Mouse (Mus musculus) kidney, embryonic 16.5 days (tissue): ENCODE data around the gene Tnn. TPM values are rescaled to one million over a fixed set of nuclear protein-coding genes. Genes with fewer than 3 reads are reported as not detected.

Experiments
- ATAC-seq: fragments of 200-750 bp; cut with Nextera tagmentation; 2 replicates; pipeline ENCODE4 v1.8.0; 2017; ENCODE audit warnings: moderate TSS enrichment; ENCODE audit not compliant: low FRiP score, low TSS enrichment
- H3K27ac ChIP-seq: fragments of 300-500 bp; sonication (generic); 2 replicates; pipeline ENCODE4 v1.5.1; 2014; ENCODE audit warnings: low read length
- H3K27me3 ChIP-seq: fragments of 300-500 bp; sonication (generic); 2 replicates; pipeline ENCODE4 v1.6.1; 2014; ENCODE audit warnings: low read length, control low read depth, mixed read lengths; ENCODE audit not compliant: insufficient read depth
- H3K36me3 ChIP-seq: fragments of 300-500 bp; sonication (generic); 2 replicates; pipeline ENCODE4 v1.6.1; 2014; ENCODE audit warnings: low read length, control low read depth, mixed read lengths; ENCODE audit not compliant: insufficient read depth
- H3K4me1 ChIP-seq: fragments of 300-500 bp; sonication (generic); 2 replicates; pipeline ENCODE4 v1.6.1; 2014; ENCODE audit warnings: low read length, control low read depth, mixed read lengths; ENCODE audit not compliant: insufficient read depth
- H3K4me2 ChIP-seq: fragments of 300-500 bp; sonication (generic); replicated peaks from 2 replicates; pipeline ENCODE4 v1.6.1; 2014; ENCODE audit warnings: low read depth, low read length
- H3K4me3 ChIP-seq: fragments of 300-500 bp; sonication (generic); 2 replicates; pipeline ENCODE4 v1.5.1; 2014; ENCODE audit warnings: mild to moderate bottlenecking, low read length
- H3K9ac ChIP-seq: fragments of 300-500 bp; sonication (generic); replicated peaks from 2 replicates; pipeline ENCODE4 v1.6.1; 2014; ENCODE audit warnings: low read length
- H3K9me3 ChIP-seq: fragments of 300-500 bp; sonication (generic); 2 replicates; pipeline ENCODE4 v1.6.1; 2016; ENCODE audit warnings: low read length, control low read depth
- WGBS: fragments of 180-500 bp; shearing (Covaris S2); extraction: QIAGEN DNeasy Blood & Tissue Kit; methylation state at CpG from one replicate; pipeline ENCODE4 v1.1.7; 2014; 5-methylcytosine and 5-hydroxymethylcytosine counted together
- polyA plus RNA-seq: library from polyadenylated mRNA; unstranded; fragments of >200 nt; fragmentation: Nextera tagmentation; extraction: Ambion mirVana; gene quantifications from 2 replicates; pipeline ENCODE4 v1.2.1, GENCODE M21; 2015

Gene Tnn
- polyA plus RNA-seq, 1 experiment from 2014 or later: 0.91 TPM

DNA sequence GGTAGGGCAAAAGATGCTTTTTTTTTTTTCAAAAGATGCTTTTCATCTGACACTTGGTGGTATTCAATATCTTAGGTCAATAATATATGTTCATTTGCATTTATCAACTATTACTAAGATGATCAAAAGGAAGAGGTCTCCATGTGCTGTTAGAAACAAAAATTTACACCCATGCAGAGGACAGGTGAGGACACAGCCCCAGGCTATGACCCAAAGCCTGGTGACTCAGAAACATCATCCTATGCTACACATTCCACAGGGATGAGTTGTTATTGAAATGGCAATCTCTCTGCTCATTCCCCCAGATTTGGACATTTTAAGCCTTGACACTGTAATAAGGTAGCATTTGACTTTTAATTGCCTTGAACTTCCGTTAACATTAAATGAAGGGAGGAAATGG, 93.5 kb downstream of the Tnn start:
- Histone ChIP-seq H3K36me3 (no peaks in the 10 kb centered on the region), H3K27me3 (no peaks in the 10 kb centered on the region), H3K9me3 (no peaks in the 10 kb centered on the region), H3K9ac (no peak overlapping the region), H3K4me1 (0 out of 2 replicates have a peak, but pooled peaks cover 3% of the 10 kb centered on the region), H3K4me3 (no peak overlapping the region), H3K27ac (no peak overlapping the region), H3K4me2 (no peak overlapping the region)
- no peak for ATAC-seq
- WGBS: 44% methylated on average over 1 of the region's 1 CpGs

DNA sequence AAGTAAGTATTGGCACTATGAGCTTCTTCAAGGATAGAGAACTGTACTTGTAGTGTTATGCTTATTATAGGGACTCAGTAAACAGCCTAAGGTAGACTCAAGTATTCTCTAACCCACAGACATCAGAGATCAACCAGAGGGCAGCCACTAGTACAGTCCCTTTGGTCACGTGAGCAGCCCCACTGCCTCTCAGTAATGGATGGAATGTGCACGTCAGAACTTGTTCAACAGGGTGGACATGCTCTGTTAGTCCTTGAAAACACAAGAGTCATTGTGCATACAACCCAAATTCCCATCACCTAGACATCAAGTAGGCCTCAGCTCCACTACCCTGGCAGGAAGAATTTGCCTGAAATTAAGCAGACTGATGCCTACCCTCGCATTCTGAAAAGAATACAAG, 95.7 kb downstream of the Tnn start:
- Histone ChIP-seq H3K9ac (no peak overlapping the region), H3K4me1 (peaks cover 8% of the 10 kb centered on the region; the same call in 1 of the 2 replicates), H3K4me2 (no peak overlapping the region), H3K9me3 (no peaks in the 10 kb centered on the region), H3K4me3 (no peak overlapping the region), H3K27me3 (no peaks in the 10 kb centered on the region), H3K27ac (peak overlapping the region; percentile 31; the same call in 1 of the 2 replicates), H3K36me3 (no peaks in the 10 kb centered on the region)
- 46% methylated on average over 3 of the region's 3 CpGs for WGBS
- peak; percentile 84 for ATAC-seq

DNA sequence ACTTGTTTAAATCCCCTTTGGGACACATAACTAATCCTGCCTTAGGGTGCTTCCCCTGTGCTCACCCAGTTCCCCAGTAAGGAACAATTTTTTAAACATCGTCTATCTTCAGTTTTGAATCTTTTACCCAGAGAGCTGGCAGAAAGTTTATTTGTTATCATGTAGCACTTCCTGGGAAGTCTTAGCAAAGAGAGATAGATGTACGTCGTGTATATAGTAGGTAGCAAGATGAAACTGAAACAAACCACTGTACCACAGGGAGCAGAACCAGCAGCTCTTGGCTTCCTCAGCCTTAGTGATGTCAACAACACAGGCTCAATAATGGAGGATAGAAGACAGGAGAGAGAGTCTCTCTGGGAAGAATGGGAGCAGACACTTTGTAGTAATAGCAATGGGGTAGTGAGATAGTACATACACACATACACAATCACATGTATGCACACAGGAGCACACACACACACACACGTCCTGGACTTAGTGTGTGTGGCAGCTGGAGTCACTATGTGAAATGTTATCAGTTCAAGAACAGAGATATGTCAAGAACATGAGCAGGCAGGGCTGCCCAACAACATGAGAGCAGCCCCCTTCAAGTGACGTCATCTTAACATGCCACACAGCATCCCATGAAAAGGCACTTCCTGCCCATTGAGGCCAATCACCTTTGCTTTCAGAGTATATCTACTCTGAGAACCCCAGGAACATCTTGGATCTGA, 98.9 kb downstream of the Tnn start:
- peaks cover 8% of the 10 kb centered on the region for H3K4me1 ChIP-seq
- 89% methylated on average over 5 of the region's 5 CpGs for WGBS
- no peaks in the 10 kb centered on the region for H3K9me3 ChIP-seq

DNA sequence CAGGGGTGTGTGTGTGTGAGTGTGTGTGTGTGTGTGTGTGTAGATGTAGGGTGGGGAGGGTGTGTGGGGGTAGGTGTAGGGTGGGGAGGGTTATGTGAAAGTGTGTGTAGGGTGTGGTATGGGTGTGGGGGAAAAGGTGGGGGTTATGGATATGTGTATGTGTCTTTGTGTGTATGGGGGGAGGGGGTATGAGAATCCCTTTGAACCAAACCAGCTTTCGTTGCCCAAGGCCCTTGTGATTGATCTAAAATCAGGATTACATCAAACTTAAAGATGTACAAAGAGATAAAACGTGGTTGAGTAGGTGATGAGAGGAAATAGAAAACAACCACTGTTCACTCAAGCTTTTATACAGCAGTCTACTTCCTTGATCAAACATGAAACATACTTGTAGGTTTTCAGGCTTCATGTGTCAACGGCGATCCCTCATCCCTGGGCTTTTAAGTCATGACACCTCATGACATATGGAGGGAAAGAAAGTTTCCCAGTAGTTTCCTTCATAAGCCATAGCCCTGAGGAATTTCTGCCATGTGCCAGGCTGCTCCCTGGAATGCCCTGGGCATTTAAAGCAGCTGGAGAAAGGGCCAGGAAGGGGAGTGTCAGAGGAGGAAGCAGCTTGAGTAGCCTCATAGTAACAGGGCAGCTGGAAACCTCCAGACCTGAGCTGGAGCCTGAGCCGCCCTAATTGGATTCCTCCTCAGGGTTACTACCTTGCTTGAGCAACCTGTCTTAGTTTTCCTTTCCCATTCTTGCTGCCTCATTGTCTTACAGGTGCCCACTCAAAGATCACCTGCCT, 99.7 kb downstream of the Tnn start:
- no peak overlapping the region for H3K4me3 ChIP-seq
- H3K27ac ChIP-seq: peak overlapping the region; percentile 0; the same call in 1 of the 2 replicates
- no peaks in the 10 kb centered on the region for H3K9me3 ChIP-seq
- no peak overlapping the region for H3K4me2 ChIP-seq
- H3K36me3 ChIP-seq: no peaks in the 10 kb centered on the region
- 71% methylated on average over 5 of the region's 5 CpGs for WGBS
- peaks cover 8% of the 10 kb centered on the region for H3K4me1 ChIP-seq
- H3K9ac ChIP-seq: no peak overlapping the region
- no peak for ATAC-seq
- no peaks in the 10 kb centered on the region for H3K27me3 ChIP-seq

More for the DNA sequence above, 98.9 kb downstream of the Tnn start:
- Histone ChIP-seq H3K36me3 (no peaks in the 10 kb centered on the region), H3K27ac (no peak overlapping the region), H3K9ac (no peak overlapping the region), H3K4me3 (no peak overlapping the region), H3K27me3 (no peaks in the 10 kb centered on the region), H3K4me2 (no peak overlapping the region)
- ATAC-seq: no peak

DNA sequence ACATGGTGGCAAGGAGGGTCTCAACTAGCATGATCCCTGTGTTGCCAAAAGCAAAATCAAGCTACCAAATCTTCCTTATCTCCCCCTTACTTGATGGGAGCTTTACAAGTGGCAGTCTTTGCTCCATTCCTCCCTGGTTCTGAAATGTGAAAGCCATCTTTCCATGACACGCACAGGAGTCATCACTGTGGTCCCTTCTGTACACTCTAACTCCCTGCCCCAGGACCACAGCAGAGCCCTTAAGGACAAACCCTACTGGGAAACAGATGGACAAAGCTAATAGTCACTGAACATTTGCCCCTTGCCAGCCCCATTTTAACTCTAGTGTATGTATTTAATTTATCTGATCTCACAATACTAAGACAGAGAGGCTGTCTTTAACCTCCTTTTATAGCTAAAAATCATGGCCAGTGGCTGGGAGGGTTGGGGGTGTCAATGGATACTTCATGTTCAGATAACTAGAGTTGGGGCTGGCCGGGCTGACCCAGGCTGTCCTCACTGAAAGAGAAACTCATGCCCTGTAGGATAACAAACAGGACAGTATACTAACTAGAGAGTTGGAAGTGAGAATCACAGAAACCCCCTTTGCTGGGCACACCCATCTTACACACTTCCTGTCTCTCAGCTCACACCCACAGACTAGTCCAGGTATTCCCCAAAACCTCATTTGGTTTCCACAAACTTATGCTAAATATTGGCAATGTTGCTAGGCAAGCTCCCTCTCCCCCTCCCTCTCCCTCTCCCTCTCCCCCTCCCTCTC, 100.6 kb downstream of the Tnn start:
- no peak overlapping the region for H3K27ac ChIP-seq
- no peaks in the 10 kb centered on the region for H3K27me3 ChIP-seq
- H3K4me2 ChIP-seq: no peak overlapping the region
- no peak for ATAC-seq
- peaks cover 8% of the 10 kb centered on the region for H3K4me1 ChIP-seq
- no peaks in the 10 kb centered on the region for H3K9me3 ChIP-seq
- no peak overlapping the region for H3K9ac ChIP-seq
- no peaks in the 10 kb centered on the region for H3K36me3 ChIP-seq
- no peak overlapping the region for H3K4me3 ChIP-seq
- 89% methylated on average over 2 of the region's 2 CpGs for WGBS

DNA sequence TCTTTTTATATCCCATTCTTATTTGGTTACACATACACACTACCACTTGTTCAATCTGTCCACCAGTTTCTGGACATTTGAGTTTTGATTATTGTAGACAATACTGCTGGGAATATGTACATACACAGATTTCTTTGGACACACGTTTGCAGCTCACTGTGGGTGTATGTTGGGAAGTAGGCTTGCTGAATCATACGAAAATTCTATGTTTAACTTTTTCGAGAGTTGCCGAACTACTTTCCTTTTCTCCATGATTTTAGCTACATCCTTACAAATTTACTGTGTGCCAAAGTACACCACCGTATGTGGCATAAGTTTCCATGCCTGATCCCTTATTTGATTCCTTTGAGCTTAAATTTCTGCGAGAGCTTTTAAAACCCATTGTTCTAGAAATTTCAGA, 102.5 kb downstream of the Tnn start:
- peaks cover 8% of the 10 kb centered on the region for H3K4me1 ChIP-seq
- no peak overlapping the region for H3K4me2 ChIP-seq
- H3K9me3 ChIP-seq: no peaks in the 10 kb centered on the region
- no peak overlapping the region for H3K9ac ChIP-seq
- H3K27ac ChIP-seq: no peak overlapping the region
- no peaks in the 10 kb centered on the region for H3K36me3 ChIP-seq
- 92% methylated on average over 6 of the region's 6 CpGs for WGBS
- ATAC-seq: no peak
- no peaks in the 10 kb centered on the region for H3K27me3 ChIP-seq
- H3K4me3 ChIP-seq: no peak overlapping the region

DNA sequence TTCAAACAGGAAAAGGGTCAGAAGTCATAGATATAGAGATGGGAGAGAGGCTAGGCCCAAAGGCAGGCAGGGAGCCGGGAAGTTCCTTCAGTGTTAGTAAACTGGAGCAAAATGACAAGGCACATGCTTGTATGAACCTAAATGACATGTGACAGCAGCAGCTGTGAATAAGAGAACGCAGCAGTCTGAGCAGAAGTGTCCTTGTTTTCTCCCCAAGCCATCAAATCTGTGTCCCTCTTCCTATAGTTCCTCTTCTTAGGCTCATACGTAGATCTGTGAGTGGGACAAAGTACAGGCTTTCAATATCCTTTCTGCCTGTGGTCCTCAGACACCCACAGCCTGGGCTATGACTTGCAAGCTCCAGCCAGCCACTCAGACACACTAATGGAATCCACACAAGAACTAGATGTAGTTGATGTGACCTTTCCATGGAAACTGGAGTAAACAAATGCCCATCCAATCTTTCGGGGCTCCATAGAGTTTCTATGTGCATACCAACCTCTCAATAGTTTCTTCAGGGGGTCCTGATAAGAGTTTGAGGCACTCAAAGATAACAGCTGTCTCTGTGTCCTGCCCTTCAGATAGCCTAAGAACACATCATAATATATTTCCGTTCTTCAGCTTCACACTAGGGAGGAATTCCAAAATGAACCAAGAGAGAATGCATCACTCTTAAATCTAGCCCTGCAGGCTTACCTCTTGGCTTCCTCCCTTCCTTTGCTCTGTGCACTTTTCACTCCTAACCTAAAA, 104.1 kb downstream of the Tnn start:
- H3K27ac ChIP-seq: no peak overlapping the region
- 82% methylated on average over 5 of the region's 5 CpGs for WGBS
- no peaks in the 10 kb centered on the region for H3K36me3 ChIP-seq
- no peak for ATAC-seq
- H3K4me3 ChIP-seq: no peak overlapping the region
- H3K27me3 ChIP-seq: no peaks in the 10 kb centered on the region
- H3K9me3 ChIP-seq: no peaks in the 10 kb centered on the region
- no peak overlapping the region for H3K9ac ChIP-seq
- peaks cover 8% of the 10 kb centered on the region for H3K4me1 ChIP-seq
- no peak overlapping the region for H3K4me2 ChIP-seq

DNA sequence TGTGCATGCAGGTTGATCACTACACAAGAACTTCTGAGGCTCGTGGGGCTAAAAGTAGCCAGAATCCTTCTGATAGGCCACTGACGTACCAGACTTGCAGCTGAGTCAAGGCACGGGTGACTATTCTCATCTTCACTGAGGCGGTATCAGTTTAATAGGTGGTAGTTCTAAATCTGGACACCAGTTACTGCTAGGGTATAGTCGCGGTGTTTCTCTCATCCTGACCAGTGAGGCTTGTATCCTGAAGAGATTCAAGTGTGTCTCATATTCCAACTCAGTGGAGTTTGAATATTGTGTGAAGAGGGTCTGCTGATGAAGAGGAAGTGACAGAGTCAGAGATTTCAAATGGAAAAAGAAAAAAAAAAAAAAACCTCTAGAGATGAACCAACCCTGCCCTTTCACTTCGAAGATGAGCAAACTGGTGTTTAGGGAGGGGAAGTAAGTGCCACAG, 105.9 kb downstream of the Tnn start:
- no peaks in the 10 kb centered on the region for H3K9me3 ChIP-seq
- H3K27me3 ChIP-seq: no peaks in the 10 kb centered on the region
- H3K36me3 ChIP-seq: no peaks in the 10 kb centered on the region
- H3K27ac ChIP-seq: no peak overlapping the region
- H3K4me3 ChIP-seq: no peak overlapping the region
- no peak overlapping the region for H3K4me2 ChIP-seq
- no peak overlapping the region for H3K9ac ChIP-seq
- H3K4me1 ChIP-seq: peaks cover 9% of the 10 kb centered on the region; the same call in 1 of the 2 replicates
- 81% methylated on average over 7 of the region's 7 CpGs for WGBS
- no peak for ATAC-seq

DNA sequence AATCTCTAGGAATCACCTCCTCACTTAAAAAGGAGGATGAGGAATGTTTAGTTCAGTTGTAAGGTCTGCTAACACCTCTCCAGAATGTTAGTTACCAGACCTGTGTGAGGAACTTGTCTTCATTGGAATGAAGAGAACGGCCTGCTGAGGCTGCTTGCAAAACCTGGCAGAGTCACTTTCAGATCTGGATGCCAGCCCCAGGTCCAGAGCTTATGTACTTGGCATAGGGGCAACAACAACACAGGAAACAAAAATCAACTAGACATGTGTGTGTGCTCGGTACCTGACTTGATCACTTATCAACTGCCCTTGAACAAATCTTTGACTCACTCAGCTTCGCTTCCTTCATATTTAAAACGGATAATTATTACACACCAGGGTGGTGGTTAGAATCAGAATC, 106.6 kb downstream of the Tnn start:
- WGBS: 85% methylated on average over 4 of the region's 4 CpGs
- H3K4me2 ChIP-seq: peak overlapping the region; percentile 78

More for the DNA sequence above, 106.6 kb downstream of the Tnn start:
- Histone ChIP-seq H3K27me3 (no peaks in the 10 kb centered on the region), H3K4me3 (0 out of 2 replicates have a peak overlapping the region, but pooled peaks have one; percentile 5), H3K9ac (no peak overlapping the region), H3K4me1 (peaks cover 9% of the 10 kb centered on the region; the same call in 1 of the 2 replicates), H3K27ac (no peak overlapping the region), H3K9me3 (no peaks in the 10 kb centered on the region), H3K36me3 (no peaks in the 10 kb centered on the region)
- ATAC-seq: no peak
